Mouse (Mus musculus): Measurements from ENCODE around the gene Baiap2. TPM values are rescaled to one million over a fixed set of nuclear protein-coding genes. Genes with fewer than 3 reads are reported as not detected.

The Baiap2 gene
- polyA plus RNA-seq, 1 experiment from 2014 or later: 13.9 TPM

GRCm38 (mm10) chr11:119937772-119938502 lies 4.6 kb upstream of the Baiap2 start:
- ATAC-seq (replicated peaks; ENCODE audit: extremely low read depth, insufficient read depth, low FRiP score): no peak
- no peak overlapping the region for H3K4me3 ChIP-seq (ENCODE audit: low read length)
- H3K9ac ChIP-seq (ENCODE audit: low read length): peak overlapping the region; percentile 2
- WGBS: 56% methylated on average over 19 of the region's 19 CpGs
- no peaks in the 10 kb centered on the region for H3K9me3 ChIP-seq (replicated peaks; ENCODE audit: control insufficient read depth, low read length)
- no peak overlapping the region for H3K4me2 ChIP-seq (ENCODE audit: low read depth, low read length)
- no peak overlapping the region for H3K27ac ChIP-seq (ENCODE audit: low read length)
- no peaks in the 10 kb centered on the region for H3K36me3 ChIP-seq (ENCODE audit: control insufficient read depth, insufficient read depth)
- peaks cover 12% of the 10 kb centered on the region for H3K27me3 ChIP-seq (ENCODE audit: control insufficient read depth, insufficient read depth, low read length)
- H3K4me1 ChIP-seq (ENCODE audit: control insufficient read depth, insufficient read depth, low read length): peaks cover 21% of the 10 kb centered on the region

DNA sequence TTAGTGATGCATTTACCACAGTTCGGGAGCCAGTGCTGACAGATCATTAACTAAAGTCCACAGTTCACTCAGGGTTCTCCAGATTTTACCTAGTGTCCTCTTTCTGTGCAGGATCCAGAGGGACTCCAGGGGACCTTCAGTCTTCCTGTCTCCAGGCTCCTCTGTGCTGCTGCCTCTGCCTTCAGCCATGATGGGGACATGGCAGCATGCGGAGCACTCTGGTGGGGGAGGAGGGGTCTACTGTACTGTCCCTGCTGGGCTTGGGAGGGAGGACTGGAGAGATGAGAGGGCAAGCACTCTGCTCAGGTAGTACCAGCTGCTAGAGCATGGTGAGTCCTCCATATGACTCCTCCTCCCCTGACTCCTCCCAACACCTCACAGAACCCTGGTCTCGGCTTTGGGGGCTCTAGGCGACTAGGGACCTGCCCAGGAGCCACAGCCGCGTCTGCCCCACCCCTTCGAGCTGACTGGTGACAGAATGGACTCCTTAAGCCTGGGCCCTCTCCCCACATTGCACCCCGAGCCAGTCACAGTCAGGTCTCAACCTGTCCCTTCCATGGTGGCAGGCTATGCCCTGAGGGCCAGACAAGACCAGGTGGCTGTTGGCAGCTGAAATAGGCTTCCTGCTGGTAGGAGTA lies 3.4 kb upstream of the Baiap2 start:
- 61% methylated on average over 8 of the region's 8 CpGs for WGBS
- ATAC-seq (replicated peaks; ENCODE audit: extremely low read depth, insufficient read depth, low FRiP score): no peak

GRCm38 (mm10) chr11:119939711-119940106 lies 2.9 kb upstream of the Baiap2 start:
- no peak for ATAC-seq (replicated peaks; ENCODE audit: extremely low read depth, insufficient read depth, low FRiP score)
- Histone ChIP-seq H3K9ac (ENCODE audit: low read length) (no peak overlapping the region), H3K4me1 (ENCODE audit: control insufficient read depth, insufficient read depth, low read length) (peaks cover 32% of the 10 kb centered on the region), H3K4me3 (ENCODE audit: low read length) (no peak overlapping the region), H3K27ac (ENCODE audit: low read length) (0 out of 2 replicates have a peak overlapping the region, but pooled peaks have one; percentile 4), H3K27me3 (ENCODE audit: control insufficient read depth, insufficient read depth, low read length) (peaks cover 12% of the 10 kb centered on the region), H3K4me2 (ENCODE audit: low read depth, low read length) (no peak overlapping the region), H3K9me3 (replicated peaks; ENCODE audit: control insufficient read depth, low read length) (no peaks in the 10 kb centered on the region), H3K36me3 (ENCODE audit: control insufficient read depth, insufficient read depth) (no peaks in the 10 kb centered on the region)
- WGBS: 71% methylated on average over 4 of the region's 4 CpGs

More for the DNA sequence above, 3.4 kb upstream of the Baiap2 start:
- 0 out of 2 replicates have a peak overlapping the region, but pooled peaks have one; percentile 4 for H3K27ac ChIP-seq (ENCODE audit: low read length)
- H3K4me3 ChIP-seq (ENCODE audit: low read length): no peak overlapping the region
- peaks cover 12% of the 10 kb centered on the region for H3K27me3 ChIP-seq (ENCODE audit: control insufficient read depth, insufficient read depth, low read length)
- peaks cover 29% of the 10 kb centered on the region for H3K4me1 ChIP-seq (ENCODE audit: control insufficient read depth, insufficient read depth, low read length)
- H3K9me3 ChIP-seq (replicated peaks; ENCODE audit: control insufficient read depth, low read length): no peaks in the 10 kb centered on the region
- no peak overlapping the region for H3K9ac ChIP-seq (ENCODE audit: low read length)
- H3K36me3 ChIP-seq (ENCODE audit: control insufficient read depth, insufficient read depth): no peaks in the 10 kb centered on the region
- no peak overlapping the region for H3K4me2 ChIP-seq (ENCODE audit: low read depth, low read length)

DNA sequence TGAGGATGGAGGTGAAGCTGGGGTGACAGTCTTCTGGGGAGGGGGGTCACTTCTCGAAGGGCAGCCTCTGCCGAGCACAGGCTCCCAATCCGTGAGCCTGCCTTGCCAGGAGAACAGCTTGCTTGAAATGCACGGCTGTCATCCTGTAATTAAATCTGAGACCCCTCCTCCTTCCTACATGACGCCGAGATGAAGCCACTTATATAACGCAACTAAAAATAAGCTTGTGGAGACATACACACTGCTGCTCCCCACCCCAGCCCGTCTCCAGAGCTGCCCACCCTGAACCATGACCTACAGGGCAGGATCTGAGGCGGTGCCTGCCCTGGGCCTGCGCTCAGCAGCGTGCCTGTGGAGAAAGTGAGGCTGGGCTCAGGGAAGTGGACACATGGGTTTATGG lies 2.4 kb upstream of the Baiap2 start:
- Histone ChIP-seq H3K9ac (ENCODE audit: low read length) (no peak overlapping the region), H3K27me3 (ENCODE audit: control insufficient read depth, insufficient read depth, low read length) (peaks cover 12% of the 10 kb centered on the region), H3K4me2 (ENCODE audit: low read depth, low read length) (no peak overlapping the region), H3K36me3 (ENCODE audit: control insufficient read depth, insufficient read depth) (no peaks in the 10 kb centered on the region), H3K4me1 (ENCODE audit: control insufficient read depth, insufficient read depth, low read length) (peaks cover 32% of the 10 kb centered on the region), H3K9me3 (replicated peaks; ENCODE audit: control insufficient read depth, low read length) (no peaks in the 10 kb centered on the region), H3K4me3 (ENCODE audit: low read length) (no peak overlapping the region), H3K27ac (ENCODE audit: low read length) (no peak overlapping the region)
- WGBS: 73% methylated on average over 11 of the region's 11 CpGs
- no peak for ATAC-seq (replicated peaks; ENCODE audit: extremely low read depth, insufficient read depth, low FRiP score)

GRCm38 (mm10) chr11:119941794-119942193 lies 769 bp upstream of the Baiap2 start:
- H3K4me1 ChIP-seq (ENCODE audit: control insufficient read depth, insufficient read depth, low read length): peaks cover 35% of the 10 kb centered on the region
- H3K27ac ChIP-seq (ENCODE audit: low read length): no peak overlapping the region
- 15% methylated on average over 8 of the region's 8 CpGs for WGBS
- H3K4me3 ChIP-seq (ENCODE audit: low read length): peak overlapping the region; percentile 81
- H3K27me3 ChIP-seq (ENCODE audit: control insufficient read depth, insufficient read depth, low read length): peaks cover 12% of the 10 kb centered on the region
- peak overlapping the region; percentile 97 for H3K4me2 ChIP-seq (ENCODE audit: low read depth, low read length)
- H3K9me3 ChIP-seq (replicated peaks; ENCODE audit: control insufficient read depth, low read length): no peaks in the 10 kb centered on the region
- no peaks in the 10 kb centered on the region for H3K36me3 ChIP-seq (ENCODE audit: control insufficient read depth, insufficient read depth)
- peak overlapping the region; percentile 76 for H3K9ac ChIP-seq (ENCODE audit: low read length)
- ATAC-seq (replicated peaks; ENCODE audit: extremely low read depth, insufficient read depth, low FRiP score): no peak

DNA sequence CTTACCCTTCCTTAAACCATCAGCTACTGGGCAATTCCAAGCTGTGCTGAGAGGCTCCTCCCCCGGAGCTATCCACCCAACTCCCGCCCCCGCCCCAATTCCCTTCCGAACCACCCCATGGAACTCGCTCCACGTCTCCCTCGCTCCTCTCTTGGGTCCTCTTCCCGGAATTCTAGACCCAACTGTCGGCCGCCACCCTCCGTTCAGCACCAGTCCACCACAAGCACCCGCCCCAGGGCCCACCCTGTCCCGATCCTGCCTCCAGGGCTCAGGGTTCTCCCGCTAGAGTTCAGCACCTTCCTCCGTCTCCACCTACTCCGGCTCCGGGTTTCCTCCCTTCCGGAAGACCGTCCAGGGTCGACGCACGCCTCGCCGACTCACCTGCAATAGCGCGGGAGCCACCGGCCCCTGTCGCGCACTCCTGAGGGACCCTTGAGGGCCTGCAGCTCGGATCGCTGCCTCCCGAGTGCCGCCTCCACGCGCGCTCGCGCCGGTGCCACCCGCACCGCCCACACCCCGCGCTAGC lies 299 bp upstream of the Baiap2 start:
- Histone ChIP-seq H3K4me2 (ENCODE audit: low read depth, low read length) (peak overlapping the region; percentile 97), H3K27ac (ENCODE audit: low read length) (peak overlapping the region; percentile 74), H3K9ac (ENCODE audit: low read length) (peak overlapping the region; percentile 76), H3K4me3 (ENCODE audit: low read length) (peak overlapping the region; percentile 81), H3K4me1 (ENCODE audit: control insufficient read depth, insufficient read depth, low read length) (peaks cover 34% of the 10 kb centered on the region), H3K36me3 (ENCODE audit: control insufficient read depth, insufficient read depth) (no peaks in the 10 kb centered on the region), H3K9me3 (replicated peaks; ENCODE audit: control insufficient read depth, low read length) (no peaks in the 10 kb centered on the region), H3K27me3 (ENCODE audit: control insufficient read depth, insufficient read depth, low read length) (peaks cover 12% of the 10 kb centered on the region)
- ATAC-seq (replicated peaks; ENCODE audit: extremely low read depth, insufficient read depth, low FRiP score): peak; percentile 33
- under 1% methylated on average over 43 of the region's 43 CpGs for WGBS

DNA sequence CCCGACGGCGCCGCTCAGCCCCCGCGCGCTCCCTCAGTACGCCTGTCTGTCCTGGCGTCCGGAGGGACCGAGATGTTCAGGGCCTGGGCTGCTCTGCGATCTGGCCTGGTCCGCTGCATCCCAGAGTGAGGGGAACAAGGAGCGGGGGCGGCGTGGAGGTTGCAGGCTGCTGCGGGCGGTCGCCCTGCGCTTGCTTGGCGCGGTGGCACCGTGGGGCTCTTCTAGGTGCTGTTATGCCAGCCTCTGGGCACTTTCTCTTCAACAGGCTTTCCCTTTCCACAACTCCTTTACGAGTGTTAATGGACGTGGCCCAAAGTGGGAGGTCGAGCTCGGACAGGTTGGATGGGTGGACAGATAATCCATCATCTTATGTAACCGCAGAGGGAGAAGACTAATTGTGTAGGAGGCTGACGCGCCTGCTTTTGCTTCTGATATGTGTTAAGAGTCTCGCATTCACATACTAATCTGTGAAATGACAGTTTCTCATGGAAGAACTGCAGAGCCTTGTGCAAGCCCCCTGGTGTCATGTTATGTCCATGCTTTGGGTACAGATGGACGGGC lies 945 bp downstream of the Baiap2 start:
- peak; percentile 2 for ATAC-seq (replicated peaks; ENCODE audit: extremely low read depth, insufficient read depth, low FRiP score)
- H3K36me3 ChIP-seq (ENCODE audit: control insufficient read depth, insufficient read depth): no peaks in the 10 kb centered on the region
- H3K9me3 ChIP-seq (replicated peaks; ENCODE audit: control insufficient read depth, low read length): no peaks in the 10 kb centered on the region
- peak overlapping the region; percentile 99 for H3K4me2 ChIP-seq (ENCODE audit: low read depth, low read length)
- peak overlapping the region; percentile 32; the same call in 1 of the 2 replicates for H3K27ac ChIP-seq (ENCODE audit: low read length)
- 4% methylated on average over 32 of the region's 32 CpGs for WGBS
- peaks cover 29% of the 10 kb centered on the region for H3K4me1 ChIP-seq (ENCODE audit: control insufficient read depth, insufficient read depth, low read length)
- H3K27me3 ChIP-seq (ENCODE audit: control insufficient read depth, insufficient read depth, low read length): peaks cover 10% of the 10 kb centered on the region
- peak overlapping the region; percentile 85 for H3K4me3 ChIP-seq (ENCODE audit: low read length)
- H3K9ac ChIP-seq (ENCODE audit: low read length): peak overlapping the region; percentile 90

DNA sequence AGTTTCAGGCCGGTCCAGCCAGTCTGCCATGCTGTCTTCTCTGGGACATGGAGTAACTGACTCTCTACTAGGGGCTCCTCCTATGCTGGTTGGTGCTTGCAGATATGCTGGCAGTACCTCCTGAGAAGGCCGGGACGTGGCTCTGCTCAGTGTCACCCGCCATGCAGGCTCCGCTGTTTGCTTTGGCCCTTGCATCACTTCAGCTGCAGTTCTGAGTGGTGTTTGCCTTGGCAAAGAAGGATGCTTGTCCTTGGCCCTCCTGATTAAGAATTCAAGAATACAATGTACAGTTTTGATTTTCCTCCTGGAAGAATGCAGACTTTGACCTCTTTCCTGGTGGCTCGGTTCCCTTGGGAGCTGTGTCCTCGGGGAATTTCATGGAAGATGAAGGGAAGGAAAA lies 2.8 kb downstream of the Baiap2 start:
- no peak overlapping the region for H3K9ac ChIP-seq (ENCODE audit: low read length)
- peaks cover 4% of the 10 kb centered on the region for H3K27me3 ChIP-seq (ENCODE audit: control insufficient read depth, insufficient read depth, low read length)
- peaks cover 39% of the 10 kb centered on the region for H3K4me1 ChIP-seq (ENCODE audit: control insufficient read depth, insufficient read depth, low read length)
- H3K36me3 ChIP-seq (ENCODE audit: control insufficient read depth, insufficient read depth): no peaks in the 10 kb centered on the region
- H3K27ac ChIP-seq (ENCODE audit: low read length): peak overlapping the region; percentile 59; the same call in 1 of the 2 replicates
- H3K4me2 ChIP-seq (ENCODE audit: low read depth, low read length): peak overlapping the region; percentile 99; the same call in 1 of the 2 replicates
- no peaks in the 10 kb centered on the region for H3K9me3 ChIP-seq (replicated peaks; ENCODE audit: control insufficient read depth, low read length)
- ATAC-seq (replicated peaks; ENCODE audit: extremely low read depth, insufficient read depth, low FRiP score): no peak
- no peak overlapping the region for H3K4me3 ChIP-seq (ENCODE audit: low read length)
- WGBS: 50% methylated on average over 7 of the region's 7 CpGs

GRCm38 (mm10) chr11:119947426-119947825 lies 4.9 kb downstream of the Baiap2 start:
- Histone ChIP-seq H3K9me3 (replicated peaks; ENCODE audit: control insufficient read depth, low read length) (no peaks in the 10 kb centered on the region), H3K27me3 (ENCODE audit: control insufficient read depth, insufficient read depth, low read length) (no peaks in the 10 kb centered on the region), H3K36me3 (ENCODE audit: control insufficient read depth, insufficient read depth) (no peaks in the 10 kb centered on the region), H3K9ac (ENCODE audit: low read length) (no peak overlapping the region), H3K27ac (ENCODE audit: low read length) (no peak overlapping the region), H3K4me1 (ENCODE audit: control insufficient read depth, insufficient read depth, low read length) (peaks cover 39% of the 10 kb centered on the region), H3K4me3 (ENCODE audit: low read length) (no peak overlapping the region), H3K4me2 (ENCODE audit: low read depth, low read length) (no peak overlapping the region)
- no peak for ATAC-seq (replicated peaks; ENCODE audit: extremely low read depth, insufficient read depth, low FRiP score)
- WGBS: 97% methylated on average over 1 of the region's 1 CpGs

All from heart, embryonic 16.5 days (tissue).